Mouse (Mus musculus) liver, postnatal 0 days (tissue): ENCODE measurements around the gene Mafk.

Experiments used
- CTCF ChIP-seq: sonication (generic); IDR thresholded peaks from 2 replicates; pipeline ENCODE4 v1.5.1; 2016; ENCODE audit warnings: antibody characterized with exemption, low read depth
- EP300 ChIP-seq: IDR thresholded peaks from 2 replicates; pipeline ENCODE4 v1.6.1; 2016; ENCODE audit warnings: antibody characterized with exemption, low read depth, mild to moderate bottlenecking

DNA sequence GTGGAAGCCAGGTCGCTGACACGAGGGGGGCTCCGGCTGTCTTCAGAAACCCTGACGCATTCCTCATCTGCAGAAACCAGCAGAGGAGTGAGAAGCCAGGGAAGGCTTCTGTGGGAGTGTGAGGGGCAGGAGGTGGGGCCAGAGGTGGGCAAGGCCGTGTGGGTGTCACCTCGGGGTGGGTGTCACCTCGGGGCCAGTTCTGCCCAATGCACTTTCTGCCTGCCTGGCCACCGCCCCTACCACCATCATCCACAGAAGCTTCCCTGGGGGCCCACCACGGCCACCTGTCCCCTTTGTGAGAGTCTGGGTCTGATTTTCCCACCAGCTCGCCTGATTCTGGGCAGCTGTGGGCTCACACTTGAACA is 21.8 kb downstream of the Mafk start:
- TF ChIP-seq CTCF = no peak
- no peak for TF ChIP-seq EP300
